Mouse (Mus musculus): ENCODE data around the gene Creb3l1. TPM values are rescaled to one million over a fixed set of nuclear protein-coding genes. Genes with fewer than 3 reads are reported as not detected.

Creb3l1 gene
- polyA plus RNA-seq, 1 experiment from 2014 or later: 2.5 TPM

GRCm38 (mm10) chr2:91987542-91987941 lies 36.8 kb downstream of the Creb3l1 start:
- Histone ChIP-seq H3K36me3 (no peaks in the 10 kb centered on the region), H3K27me3 (replicated peaks) (no peaks in the 10 kb centered on the region), H3K9ac (no peak overlapping the region), H3K4me3 (no peak overlapping the region), H3K9me3 (no peaks in the 10 kb centered on the region), H3K4me2 (replicated peaks) (no peak overlapping the region), H3K27ac (no peak overlapping the region), H3K4me1 (peaks cover 13% of the 10 kb centered on the region)
- WGBS: 3% methylated on average over 3 of the region's 3 CpGs
- ATAC-seq (ENCODE audit: low FRiP score, low read depth): 0 out of 2 replicates have a peak, but pooled peaks have one; percentile 2

GRCm38 (mm10) chr2:91986071-91986470 lies 38.2 kb downstream of the Creb3l1 start:
- Histone ChIP-seq H3K4me3 (no peak overlapping the region), H3K9ac (no peak overlapping the region), H3K27ac (no peak overlapping the region), H3K27me3 (replicated peaks) (no peaks in the 10 kb centered on the region), H3K4me1 (peaks cover 16% of the 10 kb centered on the region), H3K9me3 (no peaks in the 10 kb centered on the region), H3K36me3 (no peaks in the 10 kb centered on the region), H3K4me2 (replicated peaks) (no peak overlapping the region)
- WGBS: 4% methylated on average over 5 of the region's 5 CpGs
- ATAC-seq (ENCODE audit: low FRiP score, low read depth): peak; percentile 24; the same call in 1 of the 2 replicates

- Histone ChIP-seq H3K9me3 (no peaks in the 10 kb centered on the region), H3K27ac (peak overlapping the region; percentile 4; the same call in 1 of the 2 replicates), H3K4me3 (no peak overlapping the region), H3K36me3 (no peaks in the 10 kb centered on the region), H3K27me3 (replicated peaks) (no peaks in the 10 kb centered on the region), H3K9ac (0 out of 2 replicates have a peak overlapping the region, but pooled peaks have one; percentile 23), H3K4me2 (replicated peaks) (peak overlapping the region; percentile 52), H3K4me1 (peaks cover 25% of the 10 kb centered on the region)
- 31% methylated on average over 9 of the region's 9 CpGs for WGBS
- no peak for ATAC-seq (ENCODE audit: low FRiP score, low read depth)
These were observed 39.3 kb downstream of the Creb3l1 start for GRCm38 (mm10) chr2:91984906-91985525.

- Histone ChIP-seq H3K27ac (peak overlapping the region; percentile 4; the same call in 1 of the 2 replicates), H3K9ac (0 out of 2 replicates have a peak overlapping the region, but pooled peaks have one; percentile 23), H3K4me1 (peaks cover 30% of the 10 kb centered on the region), H3K4me3 (0 out of 2 replicates have a peak overlapping the region, but pooled peaks have one; percentile 3), H3K27me3 (replicated peaks) (no peaks in the 10 kb centered on the region), H3K9me3 (no peaks in the 10 kb centered on the region), H3K4me2 (replicated peaks) (peak overlapping the region; percentile 52), H3K36me3 (no peaks in the 10 kb centered on the region)
- ATAC-seq (ENCODE audit: low FRiP score, low read depth): peak; percentile 52
- 2% methylated on average over 7 of the region's 13 CpGs for WGBS
These were observed 39.9 kb downstream of the Creb3l1 start for GRCm38 (mm10) chr2:91984439-91984838.

- ATAC-seq (ENCODE audit: low FRiP score, low read depth): no peak
- no peak overlapping the region for H3K4me3 ChIP-seq
- peaks cover 14% of the 10 kb centered on the region for H3K27me3 ChIP-seq (replicated peaks)
- WGBS: 30% methylated on average over 5 of the region's 5 CpGs
- H3K27ac ChIP-seq: no peak overlapping the region
- H3K9ac ChIP-seq: no peak overlapping the region
- H3K9me3 ChIP-seq: no peaks in the 10 kb centered on the region
- no peak overlapping the region for H3K4me2 ChIP-seq (replicated peaks)
- H3K4me1 ChIP-seq: peaks cover 49% of the 10 kb centered on the region
- H3K36me3 ChIP-seq: no peaks in the 10 kb centered on the region
These were observed 43.5 kb downstream of the Creb3l1 start for GRCm38 (mm10) chr2:91980830-91981229.

- Histone ChIP-seq H3K4me3 (no peak overlapping the region), H3K27ac (no peak overlapping the region), H3K9ac (no peak overlapping the region), H3K27me3 (replicated peaks) (peaks cover 20% of the 10 kb centered on the region), H3K9me3 (no peaks in the 10 kb centered on the region), H3K4me2 (replicated peaks) (0 out of 2 replicates have a peak overlapping the region, but pooled peaks have one; percentile 9), H3K36me3 (no peaks in the 10 kb centered on the region), H3K4me1 (peaks cover 55% of the 10 kb centered on the region)
- WGBS: 3% methylated on average over 4 of the region's 4 CpGs
- peak; percentile 10; the same call in 1 of the 2 replicates for ATAC-seq (ENCODE audit: low FRiP score, low read depth)
These were observed 44.1 kb downstream of the Creb3l1 start for GRCm38 (mm10) chr2:91980245-91980644.

GRCm38 (mm10) chr2:91978547-91978946 lies 45.8 kb downstream of the Creb3l1 start:
- H3K4me1 ChIP-seq: peaks cover 45% of the 10 kb centered on the region
- H3K27ac ChIP-seq: no peak overlapping the region
- 14% methylated on average over 2 of the region's 2 CpGs for WGBS
- H3K36me3 ChIP-seq: no peaks in the 10 kb centered on the region
- H3K9ac ChIP-seq: no peak overlapping the region
- H3K4me2 ChIP-seq (replicated peaks): no peak overlapping the region
- no peak for ATAC-seq (ENCODE audit: low FRiP score, low read depth)
- H3K4me3 ChIP-seq: no peak overlapping the region
- peaks cover 37% of the 10 kb centered on the region for H3K27me3 ChIP-seq (replicated peaks)
- H3K9me3 ChIP-seq: no peaks in the 10 kb centered on the region

GRCm38 (mm10) chr2:91977960-91978359 lies 46.3 kb downstream of the Creb3l1 start:
- H3K4me1 ChIP-seq: peaks cover 50% of the 10 kb centered on the region
- WGBS: 83% methylated on average over 4 of the region's 4 CpGs
- H3K4me3 ChIP-seq: no peak overlapping the region
- H3K27me3 ChIP-seq (replicated peaks): peaks cover 38% of the 10 kb centered on the region
- no peak overlapping the region for H3K27ac ChIP-seq
- no peaks in the 10 kb centered on the region for H3K9me3 ChIP-seq
- no peak overlapping the region for H3K4me2 ChIP-seq (replicated peaks)
- no peak for ATAC-seq (ENCODE audit: low FRiP score, low read depth)
- H3K36me3 ChIP-seq: no peaks in the 10 kb centered on the region
- no peak overlapping the region for H3K9ac ChIP-seq

GRCm38 (mm10) chr2:91975581-91976541 lies 48.4 kb downstream of the Creb3l1 start, which contains the start of gene Dgkz:
TSS of gene Dgkz (minus strand) at chr2:91975864.
- H3K4me3 ChIP-seq: peak within 1 kb of the TSS; percentile 38
- H3K27ac ChIP-seq: no peak within 1 kb of the TSS; the same call in 1 of the 2 replicates
- peaks cover 62% of the 10 kb centered on the region for H3K4me1 ChIP-seq
- H3K9ac ChIP-seq: peak within 1 kb of the TSS; percentile 49
- H3K36me3 ChIP-seq: no peaks in the 10 kb centered on the region
- no peaks in the 10 kb centered on the region for H3K9me3 ChIP-seq
- whole genome bisulfite sequencing: 2% methylated on average over 79 of the region's 79 CpGs
- peak within 1 kb of the TSS; percentile 67 for H3K4me2 ChIP-seq (replicated peaks)
- ATAC-seq (ENCODE audit: low FRiP score, low read depth): no peak
- peaks cover 38% of the 10 kb centered on the region for H3K27me3 ChIP-seq (replicated peaks)

- H3K4me1 ChIP-seq: peaks cover 41% of the 10 kb centered on the region
- no peaks in the 10 kb centered on the region for H3K36me3 ChIP-seq
- no peak for ATAC-seq (ENCODE audit: low FRiP score, low read depth)
- H3K9ac ChIP-seq: no peak overlapping the region
- H3K4me2 ChIP-seq (replicated peaks): peak overlapping the region; percentile 7; the same call in 1 of the 2 replicates
- H3K9me3 ChIP-seq: no peaks in the 10 kb centered on the region
- H3K27ac ChIP-seq: no peak overlapping the region
- no peak overlapping the region for H3K4me3 ChIP-seq
- 23% methylated on average over 7 of the region's 7 CpGs for WGBS
- H3K27me3 ChIP-seq (replicated peaks): peaks cover 38% of the 10 kb centered on the region
These were observed 50.7 kb downstream of the Creb3l1 start for GRCm38 (mm10) chr2:91973416-91974135.

GRCm38 (mm10) chr2:91972121-91972566 lies 52.2 kb downstream of the Creb3l1 start:
- 16% methylated on average over 13 of the region's 13 CpGs for WGBS
- peaks cover 38% of the 10 kb centered on the region for H3K27me3 ChIP-seq (replicated peaks)
- no peak overlapping the region for H3K9ac ChIP-seq
- H3K4me2 ChIP-seq (replicated peaks): peak overlapping the region; percentile 40; the same call in 1 of the 2 replicates
- H3K4me3 ChIP-seq: no peak overlapping the region
- peak; percentile 44; the same call in 1 of the 2 replicates for ATAC-seq (ENCODE audit: low FRiP score, low read depth)
- H3K4me1 ChIP-seq: peaks cover 36% of the 10 kb centered on the region
- no peak overlapping the region for H3K27ac ChIP-seq
- H3K9me3 ChIP-seq: no peaks in the 10 kb centered on the region
- H3K36me3 ChIP-seq: no peaks in the 10 kb centered on the region
